Mouse (Mus musculus): ENCODE results near the gene Fam110a.

DNA sequence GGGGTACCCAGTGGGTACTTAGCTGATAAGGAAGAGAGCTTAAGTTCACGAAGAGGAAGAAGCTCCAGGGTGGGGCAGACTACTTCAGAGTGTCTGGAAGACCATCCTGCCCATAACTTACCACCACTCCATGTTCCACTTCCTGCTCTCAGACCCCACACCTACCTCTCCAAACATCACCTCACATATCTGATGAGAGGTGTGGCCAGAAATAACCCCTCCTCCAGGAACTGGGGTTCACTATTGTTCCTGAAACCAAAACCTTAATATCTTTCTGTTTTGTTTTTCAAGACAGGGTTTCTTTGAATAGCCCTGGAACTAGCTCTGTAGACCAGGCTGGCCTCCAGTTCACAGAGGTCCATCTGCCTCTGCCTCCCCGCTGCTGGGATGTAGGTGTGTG, 12.2 kb downstream of the Fam110a start:
- TF ChIP-seq CTCF (conservative IDR thresholded peaks at IDR 0.05; ENCODE audit: low read length) (no peak), NANOG (IDR thresholded peaks at IDR 0.05; ENCODE audit: borderline replicate concordance, low read length) (no peak)
